Comparison of ENCODE assay signal across 8 mouse cellular contexts in the genomic region with DNA sequence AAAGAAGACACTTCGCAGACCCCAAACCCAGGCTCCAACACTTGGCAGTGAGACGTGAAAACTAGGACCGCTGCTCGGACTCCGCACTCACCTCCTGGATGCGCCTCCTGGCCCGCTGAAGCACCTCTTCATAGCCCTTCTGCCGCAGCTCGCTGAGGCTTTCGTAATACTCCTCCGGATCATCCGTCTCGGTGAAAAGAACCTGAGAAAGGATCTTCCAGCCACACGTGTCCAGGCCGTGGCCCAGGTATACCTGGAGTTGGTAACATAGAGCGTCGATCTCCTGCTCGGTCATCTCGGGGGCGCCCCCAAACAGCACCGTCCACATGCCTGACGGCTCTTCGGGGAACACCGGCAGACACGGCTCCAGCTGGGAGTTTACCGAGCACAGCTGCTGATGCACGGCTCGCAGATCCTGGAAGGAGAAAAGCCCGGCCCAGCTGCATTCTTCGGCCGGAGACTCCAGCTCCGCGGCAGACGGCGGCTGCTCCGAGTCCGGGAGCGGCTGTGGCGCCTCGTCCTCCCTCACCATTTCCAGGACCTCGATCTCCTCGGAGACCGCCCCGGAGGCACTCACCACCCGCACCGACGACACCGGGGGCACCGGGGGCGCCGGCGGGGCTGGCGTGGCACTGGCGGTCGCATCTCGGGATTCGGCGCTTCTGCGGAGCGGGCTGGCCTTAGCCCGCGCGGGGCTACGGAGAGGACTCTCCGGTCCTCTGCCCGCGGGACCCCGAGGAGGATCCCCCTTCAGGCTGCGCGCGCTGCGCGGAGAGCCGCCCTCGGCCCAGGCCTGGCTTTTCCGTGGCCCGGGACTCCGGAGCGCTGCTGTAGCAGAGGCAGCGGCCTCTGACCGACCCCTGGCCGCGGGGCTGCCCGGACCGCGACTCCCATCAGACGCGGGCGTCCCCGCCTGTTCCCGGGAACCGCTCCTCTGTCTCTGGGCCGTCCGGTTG. TPM values are rescaled to one million over a fixed set of nuclear protein-coding genes. Genes with fewer than 3 reads are reported as not detected.
A peak's percentile ranks its signal among the peaks of the same experiment; 100 is the strongest.
DNase-seq lines count a peak whose midpoint lies in the region; ATAC-seq and TF ChIP-seq lines count a peak whose summit lies in the region.

No protein-coding gene starts in this region.

- no peak for TF ChIP-seq CTCF in C2C12 (IDR thresholded peaks at IDR 0.05; ENCODE audit: control insufficient read depth, insufficient read depth, insufficient read length)
- TF ChIP-seq CTCF in liver, embryonic 14.5 days (IDR thresholded peaks at IDR 0.05; ENCODE audit: low read depth), result no peak

- H3K36me3 ChIP-seq in C2C12 (ENCODE audit: control insufficient read depth, insufficient read depth), result no peaks in the 10 kb centered on the region
- peaks cover 6% of the 10 kb centered on the region; the same call in 1 of the 2 replicates for H3K36me3 ChIP-seq in embryonic facial prominence, embryonic 14.5 days (ENCODE audit: control insufficient read depth, insufficient read depth, low read length)
- no peaks in the 10 kb centered on the region for H3K36me3 ChIP-seq in liver, embryonic 14.5 days (replicated peaks; ENCODE audit: control insufficient read depth, insufficient read depth, low read depth)
- peaks cover 7% of the 10 kb centered on the region; the same call in 1 of the 2 replicates for H3K36me3 ChIP-seq in stomach, embryonic 14.5 days (ENCODE audit: control insufficient read depth, insufficient read depth, low read length)

- no peaks in the 10 kb centered on the region for H3K9me3 ChIP-seq in embryonic facial prominence, embryonic 14.5 days (ENCODE audit: control insufficient read depth, low read length)
- H3K9me3 ChIP-seq in liver, embryonic 14.5 days (ENCODE audit: control insufficient read depth, low read length), result no peaks in the 10 kb centered on the region
- no peaks in the 10 kb centered on the region for H3K9me3 ChIP-seq in stomach, embryonic 14.5 days (ENCODE audit: control insufficient read depth, low read depth, low read length)

- H3K4me1 ChIP-seq in embryonic facial prominence, embryonic 14.5 days (ENCODE audit: control insufficient read depth, insufficient read depth, low read length), result peaks cover 24% of the 10 kb centered on the region
- peaks cover 12% of the 10 kb centered on the region in 2 experiments for H3K4me1 ChIP-seq in liver, embryonic 14.5 days (replicated peaks; ENCODE audit: control insufficient read depth in 2 of 2, insufficient read depth in 2 of 2, low read length in 1 of 2)
- peaks cover 14% of the 10 kb centered on the region; the same call in 1 of the 2 replicates for H3K4me1 ChIP-seq in stomach, embryonic 14.5 days (ENCODE audit: control insufficient read depth, insufficient read depth, low read length)

- WGBS in embryonic facial prominence, embryonic 14.5 days, result 0% methylated on average over 48 of the region's 94 CpGs
- under 1% methylated on average over 92 of the region's 94 CpGs for WGBS in liver, embryonic 14.5 days (ENCODE audit: insufficient replicate concordance)
- under 1% methylated on average over 86 of the region's 94 CpGs for WGBS in stomach, embryonic 14.5 days

- H3K27ac ChIP-seq in embryonic facial prominence, embryonic 14.5 days (replicated peaks; ENCODE audit: low read depth, low read length), result peak overlapping the region; percentile 97
- peak overlapping the region; percentile 85 for H3K27ac ChIP-seq in liver, embryonic 14.5 days
- H3K27ac ChIP-seq in stomach, embryonic 14.5 days (ENCODE audit: low read length), result peak overlapping the region; percentile 96

- H3K4me3 ChIP-seq in C2C12 (ENCODE audit: insufficient read depth, poor library complexity, severe bottlenecking), result peak overlapping the region; percentile 69
- H3K4me3 ChIP-seq in embryonic facial prominence, embryonic 14.5 days (ENCODE audit: low read depth, low read length), result peak overlapping the region; percentile 91
- H3K4me3 ChIP-seq in liver, embryonic 14.5 days (ENCODE audit: insufficient read depth in 1 of 2, low read depth in 2 of 2, low read length in 2 of 2), result peak overlapping the region; percentile 93 to 98
- peak overlapping the region; percentile 86 for H3K4me3 ChIP-seq in stomach, embryonic 14.5 days (ENCODE audit: low read depth, low read length)

- H3K9ac ChIP-seq in embryonic facial prominence, embryonic 14.5 days (ENCODE audit: low read depth, low read length), result peak overlapping the region; percentile 96
- peak overlapping the region; percentile 92 for H3K9ac ChIP-seq in liver, embryonic 14.5 days (replicated peaks)
- H3K9ac ChIP-seq in stomach, embryonic 14.5 days (replicated peaks; ENCODE audit: low read depth, low read length), result peak overlapping the region; percentile 81

- peak; percentile 8 to 15 for DNase-seq in adrenal gland, postnatal 4 days (ENCODE audit: low spot score in 2 of 2)
- DNase-seq in embryonic facial prominence, embryonic 14.5 days (ENCODE audit: low spot score), result peak; percentile 49
- DNase-seq in heart, adult 9 months (ENCODE audit: low spot score in 2 of 2), result peak; percentile 8 to 30
- DNase-seq in kidney, adult 9 months, result peak; percentile 39
- peak in 1 of 3 experiments; percentile 37 for DNase-seq in liver, embryonic 14.5 days (ENCODE audit: low read depth in 3 of 3, low spot score in 3 of 3)
- DNase-seq in natural killer cell, adult 2 months (ENCODE audit: low spot score in 2 of 2), result peak; percentile 6 to 27

- H3K79me3 ChIP-seq in C2C12 (ENCODE audit: low read depth), result peaks cover 7% of the 10 kb centered on the region

- peak overlapping the region; percentile 90 for H3K4me2 ChIP-seq in embryonic facial prominence, embryonic 14.5 days (ENCODE audit: low read depth, low read length)
- peak overlapping the region; percentile 92 for H3K4me2 ChIP-seq in liver, embryonic 14.5 days (ENCODE audit: low read depth)
- peak overlapping the region; percentile 49 for H3K4me2 ChIP-seq in stomach, embryonic 14.5 days (replicated peaks; ENCODE audit: low read depth, low read length)

- peaks cover 55% of the 10 kb centered on the region for H3K79me2 ChIP-seq in C2C12 (ENCODE audit: control insufficient read depth, insufficient read depth)

- peak; percentile 41 for ATAC-seq in embryonic facial prominence, embryonic 14.5 days (ENCODE audit: low read depth)
- peak; percentile 47 for ATAC-seq in liver, embryonic 14.5 days (ENCODE audit: insufficient read depth)
- ATAC-seq in stomach, embryonic 14.5 days (ENCODE audit: insufficient number of reproducible peaks, insufficient read depth, low FRiP score, low read depth), result peak; percentile 28

- H3K27me3 ChIP-seq in C2C12 (ENCODE audit: control insufficient read depth, insufficient read depth, insufficient read length), result no peaks in the 10 kb centered on the region
- H3K27me3 ChIP-seq in embryonic facial prominence, embryonic 14.5 days (replicated peaks; ENCODE audit: control insufficient read depth, insufficient read depth, low read length), result no peaks in the 10 kb centered on the region
- H3K27me3 ChIP-seq in liver, embryonic 14.5 days (ENCODE audit: control insufficient read depth, insufficient read depth, low read length), result no peaks in the 10 kb centered on the region
- no peaks in the 10 kb centered on the region for H3K27me3 ChIP-seq in stomach, embryonic 14.5 days (ENCODE audit: control insufficient read depth, insufficient read depth, low read length)

- peak overlapping the region; percentile 88 for H3ac ChIP-seq in C2C12 (ENCODE audit: control insufficient read depth, insufficient read length, low read depth)

- TF ChIP-seq EP300 in liver, embryonic 14.5 days (IDR thresholded peaks at IDR 0.05; ENCODE audit: low read depth), result no peak

TF ChIP-seq in C2C12, 6 proteins besides CTCF, POLR2A, EP300 and RAD21:
- TF ChIP-seq USF1 (IDR thresholded peaks at IDR 0.05; ENCODE audit: low read depth) (no peak), CEBPB (IDR thresholded peaks at IDR 0.05; ENCODE audit: low read depth) (no peak), MYOG (IDR thresholded peaks at IDR 0.05; ENCODE audit: control insufficient read depth, extremely low read depth, insufficient read length) (no peak), MAX (IDR thresholded peaks at IDR 0.05) (no peak)

RNA-seq across cellular contexts. Expression of a gene that starts 1.1 kb away (rescaled TPM):
- 3.2 TPM for polyA plus RNA-seq in C2C12 (2012; fragmentation: generic; extraction: Trizol)
- total RNA-seq in adrenal gland, postnatal 4 days (2021), result 10 to 100 TPM; 42.9 to 43.0 TPM
- polyA plus RNA-seq in embryonic facial prominence, embryonic 14.5 days (2014; fragmentation: Nextera tagmentation; extraction: Ambion mirVana), result 6.2 and 6.8 TPM in 2 replicates
- polyA plus RNA-seq in liver, embryonic 14.5 days (2012; rRNA removed), result 1.9 and 2.8 TPM in 2 replicates
- 2.3 TPM in 2 replicates for polyA plus RNA-seq in liver, embryonic 14.5 days (2014; fragmentation: Nextera tagmentation; extraction: Ambion mirVana)
- polyA plus RNA-seq in stomach, embryonic 14.5 days (2014; fragmentation: Nextera tagmentation; extraction: Ambion mirVana), result 6.1 and 7.4 TPM in 2 replicates
